8 mouse cellular contexts compared by ENCODE assay signal in the genomic region with DNA sequence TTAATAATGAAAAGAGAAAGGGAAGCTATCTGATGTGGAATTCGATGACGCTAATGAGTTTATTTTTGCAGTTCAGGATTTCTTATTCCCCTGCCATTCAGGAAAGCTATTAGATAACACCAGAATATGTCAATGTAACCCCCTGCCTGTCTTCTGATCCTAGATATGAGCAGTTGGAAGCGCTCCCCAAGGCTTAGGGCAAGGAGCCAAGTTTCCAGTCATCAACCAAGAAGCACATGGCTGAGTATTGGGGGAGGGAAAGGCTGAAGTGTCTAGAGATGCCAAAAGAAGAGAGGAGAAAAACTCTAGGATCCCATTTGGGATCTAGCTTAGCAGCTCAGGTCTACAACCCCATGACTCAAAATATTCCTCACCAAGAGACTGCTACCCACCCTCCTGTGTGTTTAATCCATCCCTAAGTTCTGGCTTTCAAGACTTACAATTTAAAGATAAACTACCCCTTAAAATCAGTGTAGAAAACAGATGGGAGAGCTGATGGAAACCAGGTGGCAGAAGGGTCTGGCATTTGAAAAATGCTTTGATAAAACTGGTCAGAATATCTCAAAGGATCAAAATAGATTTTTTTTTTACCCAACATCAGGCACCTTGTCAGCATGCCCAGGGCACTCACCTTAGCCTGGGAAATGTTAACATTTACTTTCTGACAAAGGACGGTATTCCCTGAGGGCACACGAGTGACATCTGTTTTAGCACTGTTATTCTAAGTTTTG.
DNase-seq lines count a peak whose midpoint lies in the region; ATAC-seq lines count a peak whose summit lies in the region.

No protein-coding gene starts in this region.

- ATAC-seq in megakaryocyte-erythroid progenitor cell, adult 5-6 weeks (replicated peaks; ENCODE audit: low FRiP score, low TSS enrichment, poor library complexity, severe bottlenecking), result no peak

- DNase-seq in right cerebral cortex, postnatal 10 days (ENCODE audit: low spot score in 2 of 2), result peak; percentile 62 to 72
- DNase-seq in right cerebral cortex, postnatal 36 days (ENCODE audit: low spot score in 2 of 2), result no peak
- DNase-seq in cerebellum, adult 8-10 months, result peak; percentile 75
- peak; percentile 66 for DNase-seq in gastrocnemius, postnatal 14 days
- DNase-seq in kidney, postnatal 25 days, result peak; percentile 65 to 67
- DNase-seq in lung, postnatal 4 days, result peak; percentile 68 to 78
- DNase-seq in frontal cortex, postnatal 10 days (ENCODE audit: low spot score in 2 of 2), result no peak

- intact Hi-C loops in gastrocnemius, postnatal 14 days (cut with DNase I; ENCODE audit: low total_unique reads), result no loop called here

Comparison
In these comparisons a context has a peak if more than half of its experiments do, and no peak if none do; other contexts are left out.
1. DNase-seq: peak in right cerebral cortex, postnatal 10 days (2 of 2), cerebellum, adult 8-10 months (single experiment), gastrocnemius, postnatal 14 days (single experiment), kidney, postnatal 25 days (2 of 2) and lung, postnatal 4 days (2 of 2); none in right cerebral cortex, postnatal 36 days (0 of 2) and frontal cortex, postnatal 10 days (0 of 2).